Mouse (Mus musculus): ENCODE results near the gene Hoxa3. TPM values are rescaled to one million over a fixed set of nuclear protein-coding genes. Genes with fewer than 3 reads are reported as not detected.

Hoxa3 gene
- polyA plus RNA-seq, 1 experiment from 2014 or later = 13.7 TPM

DNA sequence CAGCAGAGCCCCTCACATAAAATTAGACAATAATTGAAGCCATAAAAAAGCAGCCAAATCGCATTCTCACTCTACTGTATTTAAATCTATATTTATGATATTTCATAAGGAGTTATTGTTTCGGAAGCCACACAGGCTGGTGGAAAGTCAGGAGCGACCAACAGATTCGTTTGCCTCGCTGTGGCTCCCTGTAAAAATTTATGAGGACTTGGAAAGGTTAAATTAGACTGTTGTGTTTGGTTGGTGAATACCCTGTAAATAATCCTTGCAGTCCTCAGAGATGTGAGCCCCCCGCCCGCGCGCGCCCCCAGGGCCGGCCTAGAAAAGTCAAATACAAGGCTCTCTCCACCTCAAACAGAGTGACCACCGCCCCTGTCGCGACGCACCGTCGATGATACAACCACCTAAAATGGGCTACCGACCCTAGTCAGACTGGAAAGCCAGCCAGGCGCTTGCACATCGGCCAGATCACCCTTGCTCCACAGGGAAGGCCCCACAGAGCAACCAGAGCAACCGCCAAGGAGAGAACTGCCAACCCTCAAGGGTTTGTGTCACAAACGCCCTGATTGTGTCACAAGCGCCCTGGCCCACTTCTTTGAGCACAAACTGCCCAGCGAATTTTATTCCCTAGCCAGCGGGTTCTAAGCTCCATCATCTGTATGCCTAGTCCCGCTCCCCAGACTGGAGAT, 13.6 kb upstream of the Hoxa3 start:
- 2% methylated on average over 26 of the region's 26 CpGs for WGBS
- Histone ChIP-seq H3K4me3 (no peak overlapping the region), H3K9ac (no peak overlapping the region), H3K36me3 (no peaks in the 10 kb centered on the region), H3K27ac (no peak overlapping the region), H3K4me1 (peaks cover 6% of the 10 kb centered on the region; the same call in 1 of the 2 replicates), H3K27me3 (peaks cover 94% of the 10 kb centered on the region), H3K9me3 (replicated peaks) (no peaks in the 10 kb centered on the region), H3K4me2 (replicated peaks) (no peak overlapping the region)
- no peak for ATAC-seq (ENCODE audit: low FRiP score)

DNA sequence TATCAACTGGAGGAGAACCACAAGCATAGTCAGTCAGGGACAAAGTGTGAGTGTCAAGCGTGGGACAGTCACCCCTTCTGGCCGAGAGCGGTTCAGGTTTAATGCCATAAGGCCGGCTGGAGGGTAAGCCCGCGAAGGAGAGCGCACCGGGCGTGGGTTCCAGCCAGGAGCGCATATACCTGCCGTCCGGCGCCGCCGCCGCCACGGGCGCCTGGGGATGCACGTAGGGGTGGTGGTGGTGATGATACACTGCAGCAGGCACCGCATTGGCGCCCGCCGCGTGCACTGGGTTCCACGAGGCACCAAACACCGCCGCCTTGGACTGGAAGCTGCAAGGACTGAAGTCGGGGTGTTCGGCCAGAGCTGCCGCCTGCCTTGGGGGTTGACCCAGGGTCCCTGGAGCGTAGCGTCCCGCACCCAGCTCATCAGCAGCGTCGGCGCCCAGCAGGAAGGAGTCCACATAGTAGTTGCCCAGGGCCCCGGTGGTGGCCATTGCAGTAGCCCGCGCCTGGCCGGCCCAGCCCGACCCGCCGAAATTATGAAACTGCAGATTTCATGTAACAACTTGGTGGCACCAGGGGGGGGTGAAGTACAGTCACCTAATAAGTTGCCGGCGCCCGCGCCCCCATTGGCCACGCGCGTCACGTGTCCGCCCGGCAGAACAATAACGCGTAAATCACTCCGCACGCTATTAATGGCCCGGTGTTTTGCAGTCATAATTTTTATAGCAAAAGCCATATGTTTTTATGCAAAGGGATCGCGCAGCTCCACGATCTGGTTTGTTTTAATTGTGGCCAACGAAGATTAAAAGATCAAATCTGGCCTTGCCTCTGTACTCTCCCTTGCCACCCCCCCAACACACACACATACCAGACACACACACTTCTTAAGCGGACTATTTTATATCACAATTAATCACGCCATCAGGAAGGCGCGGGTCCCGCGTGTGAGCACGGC, 12.8 kb upstream of the Hoxa3 start:
- H3K4me1 ChIP-seq = peaks cover 12% of the 10 kb centered on the region; the same call in 1 of the 2 replicates
- WGBS = 1% methylated on average over 69 of the region's 69 CpGs
- peaks cover 97% of the 10 kb centered on the region for H3K27me3 ChIP-seq
- H3K9ac ChIP-seq = no peak overlapping the region
- peak overlapping the region; percentile 8 for H3K4me3 ChIP-seq
- no peak overlapping the region for H3K27ac ChIP-seq
- ATAC-seq (ENCODE audit: low FRiP score) = no peak
- no peaks in the 10 kb centered on the region for H3K9me3 ChIP-seq (replicated peaks)
- H3K36me3 ChIP-seq = no peaks in the 10 kb centered on the region
- H3K4me2 ChIP-seq (replicated peaks) = no peak overlapping the region

DNA sequence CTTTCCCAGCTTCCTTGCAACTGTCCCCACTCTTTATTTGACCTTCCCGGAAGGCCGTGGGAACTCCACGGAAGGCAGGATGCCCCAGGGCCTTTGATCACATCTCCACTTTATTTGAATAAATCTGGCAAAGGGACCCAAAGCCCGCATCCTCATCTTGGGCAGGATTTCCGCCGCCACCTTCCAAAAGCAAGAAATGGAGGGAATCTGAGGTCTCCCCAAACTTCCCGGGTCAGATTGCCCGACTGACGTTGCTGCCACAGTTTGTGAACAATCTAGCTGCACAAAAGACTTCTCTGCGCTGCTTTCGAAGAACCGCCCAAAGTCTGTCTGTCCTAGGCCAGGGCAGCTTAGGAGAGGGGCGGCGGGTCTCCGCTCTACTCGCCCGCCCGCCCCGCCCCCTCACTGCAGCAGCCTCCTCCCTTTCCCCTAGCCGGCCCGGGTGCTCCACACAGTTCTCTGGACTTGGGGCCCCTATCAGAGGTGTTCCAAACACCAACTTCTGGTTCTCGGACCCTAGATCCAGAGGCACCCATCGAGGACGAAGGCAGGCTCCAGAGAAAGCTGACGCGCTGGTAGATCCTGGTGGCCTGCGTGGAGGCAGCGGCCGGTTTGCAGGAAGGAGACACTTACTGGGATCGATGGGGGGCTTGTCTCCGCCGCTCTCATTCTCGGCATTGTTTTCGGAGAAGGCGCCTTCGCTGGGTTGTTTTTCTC, 11.9 kb upstream of the Hoxa3 start:
- no peak overlapping the region for H3K27ac ChIP-seq
- H3K9me3 ChIP-seq (replicated peaks) = no peaks in the 10 kb centered on the region
- no peaks in the 10 kb centered on the region for H3K36me3 ChIP-seq
- no peak overlapping the region for H3K4me2 ChIP-seq (replicated peaks)
- peaks cover 12% of the 10 kb centered on the region; the same call in 1 of the 2 replicates for H3K4me1 ChIP-seq
- 2% methylated on average over 36 of the region's 36 CpGs for WGBS
- H3K9ac ChIP-seq = no peak overlapping the region
- H3K27me3 ChIP-seq = peaks cover 97% of the 10 kb centered on the region
- ATAC-seq (ENCODE audit: low FRiP score) = no peak
- no peak overlapping the region; the same call in 1 of the 2 replicates for H3K4me3 ChIP-seq

DNA sequence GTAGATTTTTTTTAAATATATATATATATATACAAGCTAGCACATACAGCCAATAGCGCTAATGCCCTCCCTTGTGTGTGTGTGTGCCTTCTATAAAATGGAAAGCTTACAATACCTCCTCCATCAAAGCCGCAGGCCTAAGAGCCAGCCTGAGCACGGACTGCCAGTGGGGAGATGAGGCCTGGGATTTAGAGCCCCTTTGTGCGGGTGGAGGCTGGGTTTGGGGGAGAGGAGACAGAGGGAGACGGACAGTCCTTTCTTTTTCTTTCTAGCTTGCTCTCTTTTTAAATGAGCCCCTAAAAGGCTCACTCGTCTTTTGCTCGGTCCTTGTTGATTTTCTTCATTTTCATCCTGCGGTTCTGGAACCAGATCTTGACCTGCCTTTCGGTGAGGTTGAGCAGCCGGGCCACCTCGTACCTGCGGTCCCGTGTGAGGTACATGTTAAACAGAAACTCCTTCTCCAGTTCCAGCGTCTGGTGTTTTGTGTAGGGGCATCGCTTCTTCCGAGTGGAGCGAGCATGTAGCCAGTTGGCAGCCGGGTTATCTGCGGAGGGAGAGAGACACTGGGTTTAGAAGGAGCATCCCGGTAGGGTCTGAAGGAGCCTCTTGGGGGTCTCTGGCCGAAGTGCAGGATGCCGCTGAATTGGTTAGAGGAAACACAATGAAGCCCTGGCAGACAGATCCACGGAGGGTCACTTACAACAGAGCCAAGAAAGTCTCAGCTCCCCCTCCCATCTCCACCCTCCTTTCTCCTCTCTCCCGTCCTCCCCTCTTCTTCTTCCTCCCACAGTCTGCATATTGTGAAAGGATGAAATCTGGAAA, 11.0 kb upstream of the Hoxa3 start:
- ATAC-seq (ENCODE audit: low FRiP score) = no peak
- Histone ChIP-seq H3K4me1 (peaks cover 12% of the 10 kb centered on the region; the same call in 1 of the 2 replicates), H3K9ac (no peak overlapping the region), H3K36me3 (no peaks in the 10 kb centered on the region), H3K4me3 (no peak overlapping the region), H3K4me2 (replicated peaks) (no peak overlapping the region), H3K27me3 (peaks cover 98% of the 10 kb centered on the region), H3K9me3 (replicated peaks) (no peaks in the 10 kb centered on the region), H3K27ac (no peak overlapping the region)
- 1% methylated on average over 24 of the region's 24 CpGs for WGBS

DNA sequence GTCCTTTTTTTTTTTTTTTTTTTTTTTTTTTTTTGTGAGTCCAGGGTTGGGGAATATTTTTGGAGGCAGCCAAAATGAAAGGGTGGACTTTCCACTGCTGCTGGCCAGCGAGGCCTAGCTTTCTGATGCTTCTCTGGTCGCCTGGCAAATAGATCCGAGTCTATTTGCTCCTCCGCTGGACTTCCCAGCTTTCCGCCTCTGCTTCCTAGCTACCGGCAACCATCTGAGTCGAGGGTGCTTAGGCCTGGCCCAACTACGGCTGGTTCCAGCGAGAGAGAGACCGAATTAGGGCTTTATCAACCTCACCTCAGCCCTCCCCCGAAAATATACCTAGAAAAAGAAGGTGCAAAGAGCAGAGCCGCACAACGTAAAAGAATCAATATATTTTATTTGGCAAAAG, 9.6 kb upstream of the Hoxa3 start:
- no peak for ATAC-seq (ENCODE audit: low FRiP score)
- Histone ChIP-seq H3K27me3 (peaks cover 100% of the 10 kb centered on the region), H3K4me1 (peaks cover 12% of the 10 kb centered on the region; the same call in 1 of the 2 replicates), H3K36me3 (no peaks in the 10 kb centered on the region), H3K9me3 (replicated peaks) (no peaks in the 10 kb centered on the region), H3K4me3 (no peak overlapping the region), H3K4me2 (replicated peaks) (no peak overlapping the region), H3K9ac (no peak overlapping the region), H3K27ac (no peak overlapping the region)
- 14% methylated on average over 13 of the region's 13 CpGs for WGBS

DNA sequence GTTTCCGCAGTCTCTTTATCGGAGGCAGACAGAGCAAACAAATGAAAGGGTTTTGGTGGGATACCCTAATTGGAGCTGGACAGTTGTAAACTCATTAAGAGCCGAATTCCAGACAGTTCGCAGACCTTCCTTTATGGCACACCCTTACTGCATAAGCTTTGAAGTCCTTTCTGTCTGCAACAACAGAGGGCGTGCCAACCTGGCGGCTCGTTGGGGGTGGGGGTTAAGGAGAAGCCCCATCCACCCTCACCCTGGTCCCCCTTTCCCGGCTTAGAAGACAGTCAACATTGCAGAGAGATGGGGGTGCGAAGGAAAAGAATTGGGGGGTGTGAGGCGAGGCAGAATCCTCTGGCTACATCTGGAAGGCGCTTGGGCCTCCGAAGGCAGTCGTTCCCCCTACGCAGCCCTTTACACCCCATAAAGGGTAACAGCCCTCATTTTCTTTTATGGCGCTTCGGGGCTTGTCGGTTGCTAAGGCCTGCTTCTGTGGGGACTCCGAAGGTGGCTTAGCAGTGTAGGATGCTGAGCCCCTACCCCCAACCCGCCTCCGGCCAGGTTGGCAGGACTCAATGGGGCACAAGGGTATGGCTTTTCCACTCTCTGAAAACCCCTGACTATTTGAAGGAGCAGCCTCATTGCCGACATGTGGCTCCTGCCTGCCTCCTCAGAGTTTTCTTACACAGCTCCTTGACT, 9.0 kb upstream of the Hoxa3 start:
- H3K9ac ChIP-seq = no peak overlapping the region
- WGBS = 4% methylated on average over 21 of the region's 21 CpGs
- H3K4me2 ChIP-seq (replicated peaks) = peak overlapping the region; percentile 66
- peaks cover 16% of the 10 kb centered on the region; the same call in 1 of the 2 replicates for H3K4me1 ChIP-seq
- no peak overlapping the region for H3K27ac ChIP-seq
- H3K27me3 ChIP-seq = peaks cover 100% of the 10 kb centered on the region
- H3K4me3 ChIP-seq = peak overlapping the region; percentile 38; the same call in 1 of the 2 replicates
- ATAC-seq (ENCODE audit: low FRiP score) = peak; percentile 9; the same call in 1 of the 2 replicates
- H3K36me3 ChIP-seq = no peaks in the 10 kb centered on the region
- no peaks in the 10 kb centered on the region for H3K9me3 ChIP-seq (replicated peaks)

DNA sequence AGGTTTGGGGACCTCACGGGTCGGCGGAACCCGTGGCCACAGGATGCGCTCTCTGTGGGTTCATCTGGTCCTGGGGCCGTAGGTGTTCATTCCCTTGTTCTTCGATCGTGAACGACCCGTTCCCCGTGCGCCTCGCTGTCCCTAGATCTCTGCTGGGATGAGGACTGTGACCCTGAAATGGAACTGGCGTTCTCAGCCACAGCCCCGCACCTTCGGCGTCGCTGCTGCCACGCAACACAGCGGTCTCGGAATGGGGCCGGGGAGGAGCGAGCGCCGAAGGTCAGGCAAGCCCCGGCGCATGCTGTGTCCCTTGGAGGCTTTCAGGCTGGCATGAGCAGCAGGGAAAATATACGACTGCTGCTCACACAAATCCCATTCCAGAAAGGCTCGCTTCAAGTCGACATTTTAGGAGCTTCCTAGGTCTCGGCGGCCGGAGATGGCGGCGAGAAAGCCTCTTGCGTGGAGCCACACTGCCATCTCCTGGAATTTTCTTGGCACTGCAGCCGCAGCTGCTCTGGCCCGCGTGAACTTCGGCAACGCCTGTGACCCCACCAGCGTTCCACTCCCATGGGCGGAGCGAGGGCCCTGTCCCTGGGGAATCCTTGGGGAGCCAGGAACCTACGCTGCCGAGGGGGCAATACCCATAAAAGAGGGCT, 8.3 kb upstream of the Hoxa3 start, which contains the start of gene Hoxa7:
Gene Hoxa7, minus strand, starts transcription at position 518 of the 656 bp plus-strand sequence.
- peak; percentile 64 for ATAC-seq (ENCODE audit: low FRiP score)
- WGBS = under 1% methylated on average over 46 of the region's 46 CpGs
- no peaks in the 10 kb centered on the region for H3K36me3 ChIP-seq
- H3K9me3 ChIP-seq (replicated peaks) = no peaks in the 10 kb centered on the region
- H3K4me2 ChIP-seq (replicated peaks) = peak within 1 kb of the TSS; percentile 66
- H3K27me3 ChIP-seq = peaks cover 100% of the 10 kb centered on the region
- H3K27ac ChIP-seq = no peak within 1 kb of the TSS
- H3K9ac ChIP-seq = peak within 1 kb of the TSS; percentile 47
- H3K4me3 ChIP-seq = peak within 1 kb of the TSS; percentile 38
- peaks cover 21% of the 10 kb centered on the region for H3K4me1 ChIP-seq

DNA sequence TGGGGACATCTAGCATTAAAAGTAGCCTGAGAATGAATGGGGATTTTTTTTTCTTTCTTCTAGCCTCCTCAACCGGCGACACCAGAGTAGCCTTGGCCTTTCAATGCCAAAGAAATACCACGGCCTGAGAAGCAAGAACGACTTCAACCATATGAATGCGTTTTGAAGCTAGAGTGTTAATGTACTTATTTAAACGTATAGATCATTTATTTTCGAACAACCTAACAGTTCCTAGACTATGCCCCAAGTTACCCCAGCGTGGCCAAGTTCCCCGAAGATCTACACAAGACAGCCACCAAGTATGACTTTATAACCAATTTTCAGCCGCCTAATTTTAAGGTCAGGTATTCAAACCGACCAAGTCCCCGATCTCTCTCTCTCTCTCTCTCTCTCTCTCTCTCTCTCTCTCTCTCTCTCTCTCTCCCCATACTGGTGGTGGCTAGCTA, 7.8 kb upstream of the Hoxa3 start:
- H3K4me1 ChIP-seq = peaks cover 20% of the 10 kb centered on the region
- H3K27ac ChIP-seq = no peak overlapping the region
- peak overlapping the region; percentile 66 for H3K4me2 ChIP-seq (replicated peaks)
- H3K9me3 ChIP-seq (replicated peaks) = no peaks in the 10 kb centered on the region
- H3K4me3 ChIP-seq = peak overlapping the region; percentile 38; the same call in 1 of the 2 replicates
- 0 out of 2 replicates have a peak overlapping the region, but pooled peaks have one; percentile 47 for H3K9ac ChIP-seq
- H3K36me3 ChIP-seq = no peaks in the 10 kb centered on the region
- H3K27me3 ChIP-seq = peaks cover 100% of the 10 kb centered on the region
- no peak for ATAC-seq (ENCODE audit: low FRiP score)
- WGBS = 4% methylated on average over 12 of the region's 12 CpGs

DNA sequence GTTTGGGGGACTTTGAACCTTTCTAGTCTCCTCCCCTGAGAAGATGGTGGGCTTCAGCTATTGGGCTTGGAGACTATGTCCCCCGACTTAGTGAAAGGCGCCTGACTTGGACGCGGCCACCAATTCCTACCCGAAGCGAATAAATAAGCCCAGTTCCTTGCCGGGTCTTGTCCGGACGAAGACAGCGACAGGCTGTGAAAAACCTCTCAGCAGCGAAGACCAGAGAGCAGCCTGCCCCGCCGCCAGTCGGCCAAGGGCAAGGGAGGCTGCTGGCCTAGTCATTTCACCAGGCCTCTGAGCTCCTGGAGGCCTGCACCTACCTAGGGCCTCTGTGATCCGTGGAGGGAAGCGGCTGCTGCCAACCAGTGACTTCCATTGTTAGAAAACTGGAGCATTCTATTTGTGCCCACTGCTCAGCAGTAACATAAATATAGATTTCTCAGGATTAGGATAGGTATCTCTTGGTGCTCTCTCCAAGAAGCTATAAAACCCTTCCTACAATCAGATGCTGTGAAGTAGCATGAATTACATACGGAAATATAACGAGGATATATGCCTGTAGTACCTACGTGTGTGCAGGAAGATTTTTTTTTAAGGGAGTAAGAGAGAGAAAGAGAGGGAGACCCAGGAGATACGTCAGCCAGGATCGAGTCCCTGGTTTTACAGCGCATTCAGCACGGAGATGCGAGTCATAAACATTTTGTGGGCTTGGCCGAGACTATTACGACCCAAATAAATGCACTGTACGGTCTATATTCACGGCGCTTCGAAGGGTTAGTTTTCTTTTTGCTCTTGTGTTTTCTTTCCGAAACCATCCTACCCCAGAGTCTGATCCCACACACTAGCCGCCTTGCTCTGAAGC, 7.1 kb upstream of the Hoxa3 start:
- H3K4me1 ChIP-seq = peaks cover 17% of the 10 kb centered on the region
- H3K9me3 ChIP-seq (replicated peaks) = no peaks in the 10 kb centered on the region
- peaks cover 100% of the 10 kb centered on the region for H3K27me3 ChIP-seq
- no peak overlapping the region for H3K27ac ChIP-seq
- H3K4me3 ChIP-seq = no peak overlapping the region
- no peak overlapping the region for H3K9ac ChIP-seq
- no peak overlapping the region for H3K4me2 ChIP-seq (replicated peaks)
- 12% methylated on average over 32 of the region's 32 CpGs for WGBS
- H3K36me3 ChIP-seq = no peaks in the 10 kb centered on the region
- ATAC-seq (ENCODE audit: low FRiP score) = no peak

Data from hindbrain, embryonic 12.5 days (tissue).